Mouse (Mus musculus) adrenal gland (tissue): ENCODE data around the gene Fam213b.

Experiments
- intact Hi-C: fragments of 180-260 bp; cut with DNase I; formaldehyde crosslinking; loops from one replicate; pipeline ENCODE4 v1.15.1; 2025

The Fam213b gene

GRCm38 (mm10) chr4:154855721-154856479 lies 43.0 kb downstream of the Fam213b start:
- intact Hi-C loops: no loop called here

- intact Hi-C loops: no loop called here
Observed at GRCm38 (mm10) chr4:154854676-154855345, 44.1 kb downstream of the Fam213b start.

- intact Hi-C loops: no loop called here
Observed at GRCm38 (mm10) chr4:154853881-154854280, 45.1 kb downstream of the Fam213b start.

GRCm38 (mm10) chr4:154852696-154853095 lies 46.2 kb downstream of the Fam213b start:
- intact Hi-C loops: no loop called here
